In genomic region chr7:89116261-89116664, GRCm38 (mm10) we compare ENCODE assay signal across 10 mouse cellular contexts.
DNase-seq lines count a peak whose midpoint lies in the region; ATAC-seq and TF ChIP-seq lines count a peak whose summit lies in the region.
"Had no signal": no experiment of that assay in that cellular context is flagged by ENCODE, and none has a peak within 500 bp of the region (broad histone marks: within the 10 kb centered on the region; RNA-seq: fewer than 3 reads in every experiment).

No protein-coding gene starts in this region.

- H3K4me2 ChIP-seq in stomach, embryonic 14.5 days (replicated peaks; ENCODE audit: low read depth, low read length) = no peak overlapping the region
- H3K4me2 ChIP-seq in stomach, postnatal 0 days (replicated peaks; ENCODE audit: low read depth) = no peak overlapping the region
- H3K4me2 ChIP-seq: hindbrain, embryonic 12.5 days had no signal

- TF ChIP-seq EP300 in stomach, postnatal 0 days (optimal IDR thresholded peaks at IDR 0.05) = no peak

- no peaks in the 10 kb centered on the region for H3K9me3 ChIP-seq in stomach, embryonic 14.5 days (ENCODE audit: control insufficient read depth, low read depth, low read length)
- H3K9me3 ChIP-seq in stomach, postnatal 0 days (ENCODE audit: control insufficient read depth, low read length) = no peaks in the 10 kb centered on the region
- H3K9me3 ChIP-seq: G1E; hindbrain, embryonic 12.5 days had no signal

- TF ChIP-seq CTCF in stomach, postnatal 0 days (IDR thresholded peaks at IDR 0.05; ENCODE audit: low read depth) = no peak

- intact Hi-C loops in heart, postnatal 36 days (cut with DNase I) = no loop called here

- H3K27ac ChIP-seq in stomach, embryonic 14.5 days (ENCODE audit: low read length) = peak overlapping the region; percentile 50; the same call in 1 of the 2 replicates
- H3K27ac ChIP-seq in stomach, postnatal 0 days (replicated peaks) = no peak overlapping the region
- H3K27ac ChIP-seq: hindbrain, embryonic 12.5 days had no signal

- no peak overlapping the region for H3K9ac ChIP-seq in stomach, embryonic 14.5 days (replicated peaks; ENCODE audit: low read depth, low read length)
- no peak overlapping the region for H3K9ac ChIP-seq in stomach, postnatal 0 days (ENCODE audit: low read length)
- H3K9ac ChIP-seq: hindbrain, embryonic 12.5 days had no signal

- DNase-seq in stomach, postnatal 0 days (ENCODE audit: low spot score) = no peak
- peak; percentile 14 to 18 for DNase-seq in heart, postnatal 36 days
- DNase-seq in lung, adult 18-20 months = peak; percentile 46 to 54
- no peak for DNase-seq in cerebellum, postnatal 14 days
- DNase-seq in retina, embryonic 14.5 days (ENCODE audit: low spot score) = no peak
- DNase-seq: midbrain, embryonic 14.5 days had no signal

- 42% methylated on average over 1 of the region's 1 CpGs for WGBS in stomach, embryonic 14.5 days
- WGBS in stomach, postnatal 0 days = 15% methylated on average over 1 of the region's 1 CpGs

- H3K27me3 ChIP-seq in stomach, embryonic 14.5 days (ENCODE audit: control insufficient read depth, insufficient read depth, low read length) = no peaks in the 10 kb centered on the region
- no peaks in the 10 kb centered on the region for H3K27me3 ChIP-seq in stomach, postnatal 0 days (ENCODE audit: control insufficient read depth, insufficient read depth, low read length)
- H3K27me3 ChIP-seq: hindbrain, embryonic 12.5 days had no signal

- no peak for ATAC-seq in stomach, embryonic 14.5 days (ENCODE audit: insufficient number of reproducible peaks, insufficient read depth, low FRiP score, low read depth)
- no peak for ATAC-seq in stomach, postnatal 0 days (ENCODE audit: low FRiP score, low TSS enrichment)
- no peak for ATAC-seq in frontal cortex, adult (ENCODE audit: low TSS enrichment)

- no peaks in the 10 kb centered on the region for H3K36me3 ChIP-seq in stomach, embryonic 14.5 days (ENCODE audit: control insufficient read depth, insufficient read depth, low read length)
- H3K36me3 ChIP-seq in stomach, postnatal 0 days (ENCODE audit: control insufficient read depth, insufficient read depth, low read length) = no peaks in the 10 kb centered on the region
- H3K36me3 ChIP-seq: G1E; hindbrain, embryonic 12.5 days had no signal

- H3K4me3 ChIP-seq in stomach, embryonic 14.5 days (ENCODE audit: low read depth, low read length) = no peak overlapping the region
- no peak overlapping the region for H3K4me3 ChIP-seq in stomach, postnatal 0 days (ENCODE audit: low read depth, low read length)
- H3K4me3 ChIP-seq: hindbrain, embryonic 12.5 days had no signal

- H3K4me1 ChIP-seq in stomach, embryonic 14.5 days (ENCODE audit: control insufficient read depth, insufficient read depth, low read length) = no peaks in the 10 kb centered on the region
- no peaks in the 10 kb centered on the region for H3K4me1 ChIP-seq in stomach, postnatal 0 days (replicated peaks; ENCODE audit: control insufficient read depth, insufficient read depth)
- H3K4me1 ChIP-seq: hindbrain, embryonic 12.5 days had no signal

Comparison
In these comparisons a context has a peak if more than half of its experiments do, and no peak if none do; other contexts are left out.
1. DNase-seq: peak in heart, postnatal 36 days (2 of 2) and lung, adult 18-20 months (2 of 2); none in stomach, postnatal 0 days (single experiment), cerebellum, postnatal 14 days (0 of 2) and retina, embryonic 14.5 days (single experiment).